Mouse (Mus musculus) thymus, postnatal 10 days (tissue): ENCODE data around the gene Gm11554.
"Not testable (repeated sequence)": the region's sequence is repeated elsewhere in the genome, so short reads cannot be mapped to it uniquely, and the experiment has no call there.

Experiments
- DNase-seq, 2 experiments: peaks; one replicate each; pipeline ENCODE4 v3.0.0; 2021; ENCODE audit warnings: low spot score in 2 of 2

The Gm11554 gene

GRCm38 (mm10) chr11:99804346-99804745 lies at the start of gene Gm11554:
Gene Gm11554, minus strand, starts transcription at chr11:99804446.
- DNase-seq, result not testable (repeated sequence)

- no peak for DNase-seq
These were observed 47.3 kb upstream of the Gm11554 start, which contains the start of gene Krtap4-16 for GRCm38 (mm10) chr11:99851508-99851907. Gene Krtap4-16, minus strand, starts transcription at chr11:99851608.

- DNase-seq, result no peak
These were observed 42.5 kb upstream of the Gm11554 start for GRCm38 (mm10) chr11:99846746-99847145.

- DNase-seq, result no peak
These were observed 37.9 kb upstream of the Gm11554 start for GRCm38 (mm10) chr11:99842185-99842584.

- DNase-seq, result no peak
These were observed 33.7 kb upstream of the Gm11554 start, which contains the start of gene 2300003K06Rik for GRCm38 (mm10) chr11:99837966-99838365. Gene 2300003K06Rik, minus strand, starts transcription at chr11:99838066.

- not testable (repeated sequence) for DNase-seq
These were observed 11.3 kb upstream of the Gm11554 start, which contains the start of gene Gm11564 for GRCm38 (mm10) chr11:99815566-99815965. Gene Gm11564, minus strand, starts transcription at chr11:99815666.

- not testable (repeated sequence) for DNase-seq
These were observed 5.5 kb upstream of the Gm11554 start, which contains the start of gene Krtap4-13 for GRCm38 (mm10) chr11:99809792-99810191. Gene Krtap4-13, minus strand, starts transcription at chr11:99809892.

- not testable (repeated sequence) for DNase-seq
These were observed 5.4 kb downstream of the Gm11554 start, which contains the start of gene Gm11569 for GRCm38 (mm10) chr11:99798832-99799231. Gene Gm11569, minus strand, starts transcription at chr11:99798932.

GRCm38 (mm10) chr11:99793367-99793766 lies 10.9 kb downstream of the Gm11554 start, which contains the start of gene Gm11596:
Gene Gm11596, minus strand, starts transcription at chr11:99793467.
- DNase-seq, result no peak

GRCm38 (mm10) chr11:99784900-99785299 lies 19.3 kb downstream of the Gm11554 start, which contains the start of gene Krtap4-9:
Gene Krtap4-9, plus strand, starts transcription at chr11:99785200.
- DNase-seq, result not testable (repeated sequence)

GRCm38 (mm10) chr11:99780604-99781003 lies 23.6 kb downstream of the Gm11554 start, which contains the start of gene Krtap4-8:
Gene Krtap4-8, minus strand, starts transcription at chr11:99780704.
- no peak for DNase-seq

- DNase-seq, result no peak
These were observed 25.8 kb downstream of the Gm11554 start for GRCm38 (mm10) chr11:99778401-99778800.

- DNase-seq, result not testable (repeated sequence)
These were observed 31.4 kb downstream of the Gm11554 start, which contains the start of gene Gm11595 for GRCm38 (mm10) chr11:99772813-99773212. Gene Gm11595, minus strand, starts transcription at chr11:99772913.

GRCm38 (mm10) chr11:99768410-99768809 lies 35.8 kb downstream of the Gm11554 start:
- no peak for DNase-seq

- DNase-seq, result no peak
These were observed 45.4 kb downstream of the Gm11554 start for GRCm38 (mm10) chr11:99758877-99759276.
